Mouse (Mus musculus): ENCODE data around the gene Tead3. TPM values are rescaled to one million over a fixed set of nuclear protein-coding genes. Genes with fewer than 3 reads are reported as not detected.
A peak's percentile ranks its signal among the peaks of the same experiment; 100 is the strongest.
"Not testable (repeated sequence)": the region's sequence is repeated elsewhere in the genome, so short reads cannot be mapped to it uniquely, and the experiment has no call there.

The Tead3 gene
- polyA plus RNA-seq, 1 experiment from 2014 or later = 9.2 TPM

GRCm38 (mm10) chr17:28335267-28335666, 15.3 kb downstream of the Tead3 start:
- Histone ChIP-seq H3K27me3 (replicated peaks; ENCODE audit: low read depth, poor library complexity, severe bottlenecking) (no peaks in the 10 kb centered on the region), H3K9me3 (no peaks in the 10 kb centered on the region), H3K4me3 (no peak overlapping the region), H3K27ac (replicated peaks) (no peak overlapping the region), H3K36me3 (replicated peaks) (peaks cover 96% of the 10 kb centered on the region), H3K4me1 (peaks cover 50% of the 10 kb centered on the region)
- WGBS = 73% methylated on average over 10 of the region's 10 CpGs
- DNase-seq (ENCODE audit: low spot score) = no peak

GRCm38 (mm10) chr17:28332915-28333546, 17.6 kb downstream of the Tead3 start:
- Histone ChIP-seq H3K9me3 (no peaks in the 10 kb centered on the region), H3K27me3 (replicated peaks; ENCODE audit: low read depth, poor library complexity, severe bottlenecking) (no peaks in the 10 kb centered on the region), H3K4me3 (peak overlapping the region; percentile 31), H3K27ac (replicated peaks) (peak overlapping the region; percentile 5), H3K36me3 (replicated peaks) (peaks cover 90% of the 10 kb centered on the region), H3K4me1 (peaks cover 61% of the 10 kb centered on the region)
- WGBS = 59% methylated on average over 31 of the region's 31 CpGs
- DNase-seq (ENCODE audit: low spot score) = peak; percentile 55

- 48% methylated on average over 13 of the region's 13 CpGs for WGBS
- Histone ChIP-seq H3K4me1 (peaks cover 68% of the 10 kb centered on the region), H3K27me3 (replicated peaks; ENCODE audit: low read depth, poor library complexity, severe bottlenecking) (no peaks in the 10 kb centered on the region), H3K4me3 (peak overlapping the region; percentile 16; the same call in 1 of the 2 replicates), H3K27ac (replicated peaks) (peak overlapping the region; percentile 5), H3K9me3 (no peaks in the 10 kb centered on the region), H3K36me3 (replicated peaks) (peaks cover 82% of the 10 kb centered on the region)
- peak; percentile 45 for DNase-seq (ENCODE audit: low spot score)
Observed at GRCm38 (mm10) chr17:28332113-28332914, 18.3 kb downstream of the Tead3 start.

GRCm38 (mm10) chr17:28331241-28332112, 19.1 kb downstream of the Tead3 start:
- peak; percentile 42 for DNase-seq (ENCODE audit: low spot score)
- 31% methylated on average over 7 of the region's 7 CpGs for WGBS
- Histone ChIP-seq H3K27ac (replicated peaks) (0 out of 2 replicates have a peak overlapping the region, but pooled peaks have one; percentile 5), H3K4me3 (peak overlapping the region; percentile 83), H3K27me3 (replicated peaks; ENCODE audit: low read depth, poor library complexity, severe bottlenecking) (no peaks in the 10 kb centered on the region), H3K36me3 (replicated peaks) (peaks cover 79% of the 10 kb centered on the region), H3K9me3 (no peaks in the 10 kb centered on the region), H3K4me1 (peaks cover 76% of the 10 kb centered on the region)

- not testable (repeated sequence) for H3K27me3 ChIP-seq (replicated peaks; ENCODE audit: low read depth, poor library complexity, severe bottlenecking); DNase-seq (ENCODE audit: low spot score); H3K9me3 ChIP-seq; H3K27ac ChIP-seq (replicated peaks)
- Histone ChIP-seq H3K4me1 (peaks cover 85% of the 10 kb centered on the region), H3K4me3 (peak overlapping the region; percentile 83), H3K36me3 (replicated peaks) (peaks cover 79% of the 10 kb centered on the region)
- WGBS = 61% methylated on average over 8 of the region's 8 CpGs
Observed at GRCm38 (mm10) chr17:28330590-28330989, 20.0 kb downstream of the Tead3 start.

- H3K4me3 ChIP-seq = peak overlapping the region; percentile 83
- WGBS = 65% methylated on average over 2 of the region's 2 CpGs
- DNase-seq (ENCODE audit: low spot score) = no peak
- H3K27me3 ChIP-seq (replicated peaks; ENCODE audit: low read depth, poor library complexity, severe bottlenecking) = no peaks in the 10 kb centered on the region
- peaks cover 85% of the 10 kb centered on the region for H3K4me1 ChIP-seq
- no peaks in the 10 kb centered on the region for H3K9me3 ChIP-seq
- peaks cover 79% of the 10 kb centered on the region for H3K36me3 ChIP-seq (replicated peaks)
- H3K27ac ChIP-seq (replicated peaks) = peak overlapping the region; percentile 97
Observed at GRCm38 (mm10) chr17:28330232-28330546, 20.4 kb downstream of the Tead3 start.

GRCm38 (mm10) chr17:28329503-28330231, 20.9 kb downstream of the Tead3 start:
- WGBS = 8% methylated on average over 4 of the region's 4 CpGs
- peaks cover 1% of the 10 kb centered on the region; the same call in 1 of the 2 replicates for H3K9me3 ChIP-seq
- no peaks in the 10 kb centered on the region for H3K27me3 ChIP-seq (replicated peaks; ENCODE audit: low read depth, poor library complexity, severe bottlenecking)
- peak overlapping the region; percentile 97 for H3K27ac ChIP-seq (replicated peaks)
- H3K4me3 ChIP-seq = peak overlapping the region; percentile 83
- peaks cover 82% of the 10 kb centered on the region for H3K4me1 ChIP-seq
- no peak for DNase-seq (ENCODE audit: low spot score)
- peaks cover 79% of the 10 kb centered on the region for H3K36me3 ChIP-seq (replicated peaks)

GRCm38 (mm10) chr17:28328946-28329345, 21.7 kb downstream of the Tead3 start:
- Histone ChIP-seq H3K4me3 (peak overlapping the region; percentile 83), H3K9me3 (peaks cover 6% of the 10 kb centered on the region; the same call in 1 of the 2 replicates), H3K27me3 (replicated peaks; ENCODE audit: low read depth, poor library complexity, severe bottlenecking) (no peaks in the 10 kb centered on the region), H3K27ac (replicated peaks) (peak overlapping the region; percentile 97), H3K36me3 (replicated peaks) (peaks cover 79% of the 10 kb centered on the region), H3K4me1 (peaks cover 75% of the 10 kb centered on the region)
- DNase-seq (ENCODE audit: low spot score) = no peak
- under 1% methylated on average over 25 of the region's 25 CpGs for WGBS

GRCm38 (mm10) chr17:28328366-28328928, 22.2 kb downstream of the Tead3 start, which contains the start of gene Rpl10a:
TSS of gene Rpl10a (plus strand) at chr17:28328471.
- H3K4me1 ChIP-seq = peaks cover 70% of the 10 kb centered on the region
- peaks cover 79% of the 10 kb centered on the region for H3K36me3 ChIP-seq (replicated peaks)

GRCm38 (mm10) chr17:28327673-28328325, 22.8 kb downstream of the Tead3 start:
- Histone ChIP-seq H3K4me1 (peaks cover 64% of the 10 kb centered on the region), H3K4me3 (peak overlapping the region; percentile 83), H3K27me3 (replicated peaks; ENCODE audit: low read depth, poor library complexity, severe bottlenecking) (no peaks in the 10 kb centered on the region), H3K36me3 (replicated peaks) (peaks cover 74% of the 10 kb centered on the region), H3K9me3 (peaks cover 6% of the 10 kb centered on the region; the same call in 1 of the 2 replicates), H3K27ac (replicated peaks) (peak overlapping the region; percentile 97)
- no peak for DNase-seq (ENCODE audit: low spot score)
- 4% methylated on average over 22 of the region's 22 CpGs for WGBS

More at GRCm38 (mm10) chr17:28328366-28328928, 22.2 kb downstream of the Tead3 start, which contains the start of gene Rpl10a:
- WGBS = under 1% methylated on average over 67 of the region's 67 CpGs
- H3K4me3 ChIP-seq = peak within 1 kb of the TSS; percentile 83
- H3K9me3 ChIP-seq = peaks cover 6% of the 10 kb centered on the region; the same call in 1 of the 2 replicates
- H3K27me3 ChIP-seq (replicated peaks; ENCODE audit: low read depth, poor library complexity, severe bottlenecking) = no peaks in the 10 kb centered on the region
- peak within 1 kb of the TSS; percentile 97 for H3K27ac ChIP-seq (replicated peaks)
- peak; percentile 97 for DNase-seq (ENCODE audit: low spot score)

- H3K9me3 ChIP-seq = peaks cover 6% of the 10 kb centered on the region; the same call in 1 of the 2 replicates
- 0 out of 2 replicates have a peak overlapping the region, but pooled peaks have one; percentile 83 for H3K4me3 ChIP-seq
- H3K4me1 ChIP-seq = peaks cover 56% of the 10 kb centered on the region
- H3K27ac ChIP-seq (replicated peaks) = peak overlapping the region; percentile 97
- WGBS = 78% methylated on average over 3 of the region's 3 CpGs
- peaks cover 74% of the 10 kb centered on the region for H3K36me3 ChIP-seq (replicated peaks)
- no peak for DNase-seq (ENCODE audit: low spot score)
- H3K27me3 ChIP-seq (replicated peaks; ENCODE audit: low read depth, poor library complexity, severe bottlenecking) = no peaks in the 10 kb centered on the region
Observed at GRCm38 (mm10) chr17:28326951-28327350, 23.7 kb downstream of the Tead3 start.
